Mouse (Mus musculus): Measurements from ENCODE around the gene Cenps. TPM values are rescaled to one million over a fixed set of nuclear protein-coding genes. Genes with fewer than 3 reads are reported as not detected.
"Not testable (repeated sequence)": the region's sequence is repeated elsewhere in the genome, so short reads cannot be mapped to it uniquely, and the experiment has no call there.

Gene Cenps
- polyA plus RNA-seq, 1 experiment: 1.1 TPM

- Histone ChIP-seq H3K27me3 (replicated peaks; ENCODE audit: control insufficient read depth, insufficient read depth, low read length) (no peaks in the 10 kb centered on the region), H3K27ac (ENCODE audit: insufficient read depth, low read depth, low read length) (no peak overlapping the region), H3K4me3 (ENCODE audit: insufficient read depth, low read depth, low read length) (no peak overlapping the region), H3K36me3 (ENCODE audit: control insufficient read depth, insufficient read depth, low read length) (no peaks in the 10 kb centered on the region), H3K4me1 (ENCODE audit: control insufficient read depth, insufficient read depth, low read length) (no peaks in the 10 kb centered on the region)
- 65% methylated on average over 11 of the region's 11 CpGs for WGBS
- no peak for DNase-seq
- no peak for TF ChIP-seq CTCF (conservative IDR thresholded peaks at IDR 0.05; ENCODE audit: insufficient read depth, insufficient read length, low read depth, low read length)
These were observed 11.9 kb downstream of the Cenps start for GRCm38 (mm10) chr4:149125341-149126114.

GRCm38 (mm10) chr4:149123432-149123831, 14.0 kb downstream of the Cenps start:
- DNase-seq: no peak
- Histone ChIP-seq H3K4me3 (ENCODE audit: insufficient read depth, low read depth, low read length) (no peak overlapping the region), H3K27ac (ENCODE audit: insufficient read depth, low read depth, low read length) (no peak overlapping the region), H3K36me3 (ENCODE audit: control insufficient read depth, insufficient read depth, low read length) (no peaks in the 10 kb centered on the region), H3K4me1 (ENCODE audit: control insufficient read depth, insufficient read depth, low read length) (no peaks in the 10 kb centered on the region), H3K27me3 (replicated peaks; ENCODE audit: control insufficient read depth, insufficient read depth, low read length) (no peaks in the 10 kb centered on the region)
- 74% methylated on average over 5 of the region's 5 CpGs for WGBS
- TF ChIP-seq CTCF (conservative IDR thresholded peaks at IDR 0.05; ENCODE audit: insufficient read depth, insufficient read length, low read depth, low read length): no peak
- no peak for TF ChIP-seq POLR2A (IDR thresholded peaks at IDR 0.05; ENCODE audit: low read depth, low read length)

DNA sequence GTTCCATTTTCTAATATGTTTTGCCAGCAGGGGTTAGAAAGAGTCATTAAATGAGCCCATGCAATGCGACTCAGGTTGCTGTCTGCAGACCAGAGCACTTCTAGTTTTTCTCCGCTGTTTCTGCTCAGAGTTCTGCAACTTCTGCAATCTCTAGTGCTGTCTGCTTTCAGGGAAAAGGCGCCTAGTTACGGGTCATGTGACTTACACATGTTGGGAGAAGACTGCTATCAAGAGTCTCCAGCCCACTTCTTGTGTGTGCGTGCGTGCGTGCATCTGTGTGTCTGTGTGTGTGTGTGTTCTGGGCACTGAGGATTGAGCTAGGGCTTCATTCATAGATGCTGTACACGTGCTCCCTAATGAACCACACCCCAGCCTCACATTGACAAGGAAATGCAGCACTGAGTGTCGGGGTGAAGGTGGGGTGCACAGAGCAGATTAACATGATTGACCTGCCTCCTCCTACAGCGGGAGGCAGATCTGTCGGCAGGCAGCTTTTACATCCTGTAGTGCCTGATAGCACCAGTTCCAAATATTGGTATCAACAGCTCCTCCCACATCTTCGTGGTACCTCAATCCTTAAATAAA, 17.4 kb downstream of the Cenps start:
- not testable (repeated sequence) for H3K36me3 ChIP-seq (ENCODE audit: control insufficient read depth, insufficient read depth, low read length); H3K4me1 ChIP-seq (ENCODE audit: control insufficient read depth, insufficient read depth, low read length); H3K4me3 ChIP-seq (ENCODE audit: insufficient read depth, low read depth, low read length); DNase-seq; H3K27me3 ChIP-seq (replicated peaks; ENCODE audit: control insufficient read depth, insufficient read depth, low read length); H3K27ac ChIP-seq (ENCODE audit: insufficient read depth, low read depth, low read length)
- WGBS: 87% methylated on average over 12 of the region's 12 CpGs

DNA sequence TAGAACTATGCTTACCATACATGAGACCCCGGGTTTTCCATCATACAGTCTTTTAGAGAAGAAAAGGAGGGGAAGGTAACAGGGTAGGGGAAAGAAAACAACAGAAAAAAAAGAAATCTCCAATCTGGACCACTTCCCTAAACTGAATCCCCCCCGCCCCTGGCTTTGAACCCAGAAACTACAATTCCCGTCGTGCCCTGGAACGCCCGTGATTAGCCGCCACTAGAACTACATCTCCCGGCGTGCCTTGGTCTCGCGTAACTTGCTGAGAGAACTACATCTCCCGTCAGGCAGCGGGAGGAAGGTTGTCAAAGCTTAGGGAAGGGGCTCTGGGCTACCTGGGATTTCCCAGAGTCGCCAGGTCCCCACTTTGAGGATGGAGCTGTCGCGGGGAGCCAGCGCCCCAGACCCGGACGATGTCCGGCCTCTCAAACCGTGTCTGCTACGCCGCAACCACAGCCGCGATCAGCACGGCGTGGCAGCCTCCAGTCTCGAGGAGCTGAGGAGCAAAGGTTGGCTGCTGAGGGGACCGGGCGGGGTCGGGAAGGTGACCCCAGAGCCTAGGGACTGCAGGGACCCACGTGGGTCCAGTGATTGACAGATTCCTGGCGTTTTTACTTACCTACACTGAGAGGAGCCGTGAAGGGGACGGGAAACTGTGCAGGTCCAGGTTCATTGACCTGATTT, 33.4 kb downstream of the Cenps start, which contains the start of gene Dffa:
Gene Dffa (plus strand): TSS at position 272 of the 687 bp plus-strand sequence.
- WGBS: 1% methylated on average over 35 of the region's 35 CpGs
- no peak for TF ChIP-seq POLR2A (IDR thresholded peaks at IDR 0.05; ENCODE audit: low read depth, low read length)
- Histone ChIP-seq H3K4me1 (ENCODE audit: control insufficient read depth, insufficient read depth, low read length) (peaks cover 5% of the 10 kb centered on the region; the same call in 1 of the 2 replicates), H3K27ac (ENCODE audit: insufficient read depth, low read depth, low read length) (peak within 1 kb of the TSS; percentile 85), H3K27me3 (replicated peaks; ENCODE audit: control insufficient read depth, insufficient read depth, low read length) (no peaks in the 10 kb centered on the region), H3K4me3 (ENCODE audit: insufficient read depth, low read depth, low read length) (peak within 1 kb of the TSS; percentile 76), H3K36me3 (ENCODE audit: control insufficient read depth, insufficient read depth, low read length) (no peaks in the 10 kb centered on the region)
- DNase-seq: peak; percentile 96

- no peak for DNase-seq
- H3K27me3 ChIP-seq (replicated peaks; ENCODE audit: control insufficient read depth, insufficient read depth, low read length): no peaks in the 10 kb centered on the region
- peaks cover 8% of the 10 kb centered on the region; the same call in 1 of the 2 replicates for H3K4me1 ChIP-seq (ENCODE audit: control insufficient read depth, insufficient read depth, low read length)
- no peak overlapping the region for H3K4me3 ChIP-seq (ENCODE audit: insufficient read depth, low read depth, low read length)
- no peaks in the 10 kb centered on the region for H3K36me3 ChIP-seq (ENCODE audit: control insufficient read depth, insufficient read depth, low read length)
- WGBS: 79% methylated on average over 3 of the region's 3 CpGs
- no peak overlapping the region for H3K27ac ChIP-seq (ENCODE audit: insufficient read depth, low read depth, low read length)
- TF ChIP-seq POLR2A (IDR thresholded peaks at IDR 0.05; ENCODE audit: low read depth, low read length): no peak
- no peak for TF ChIP-seq CTCF (conservative IDR thresholded peaks at IDR 0.05; ENCODE audit: insufficient read depth, insufficient read length, low read depth, low read length)
These were observed 36.0 kb downstream of the Cenps start for GRCm38 (mm10) chr4:149101456-149101855.

GRCm38 (mm10) chr4:149100449-149100848, 37.0 kb downstream of the Cenps start:
- not testable (repeated sequence) for H3K4me3 ChIP-seq (ENCODE audit: insufficient read depth, low read depth, low read length); DNase-seq; H3K27me3 ChIP-seq (replicated peaks; ENCODE audit: control insufficient read depth, insufficient read depth, low read length); H3K27ac ChIP-seq (ENCODE audit: insufficient read depth, low read depth, low read length); H3K36me3 ChIP-seq (ENCODE audit: control insufficient read depth, insufficient read depth, low read length)
- peaks cover 13% of the 10 kb centered on the region; the same call in 1 of the 2 replicates for H3K4me1 ChIP-seq (ENCODE audit: control insufficient read depth, insufficient read depth, low read length)
- 90% methylated on average over 12 of the region's 12 CpGs for WGBS

DNA sequence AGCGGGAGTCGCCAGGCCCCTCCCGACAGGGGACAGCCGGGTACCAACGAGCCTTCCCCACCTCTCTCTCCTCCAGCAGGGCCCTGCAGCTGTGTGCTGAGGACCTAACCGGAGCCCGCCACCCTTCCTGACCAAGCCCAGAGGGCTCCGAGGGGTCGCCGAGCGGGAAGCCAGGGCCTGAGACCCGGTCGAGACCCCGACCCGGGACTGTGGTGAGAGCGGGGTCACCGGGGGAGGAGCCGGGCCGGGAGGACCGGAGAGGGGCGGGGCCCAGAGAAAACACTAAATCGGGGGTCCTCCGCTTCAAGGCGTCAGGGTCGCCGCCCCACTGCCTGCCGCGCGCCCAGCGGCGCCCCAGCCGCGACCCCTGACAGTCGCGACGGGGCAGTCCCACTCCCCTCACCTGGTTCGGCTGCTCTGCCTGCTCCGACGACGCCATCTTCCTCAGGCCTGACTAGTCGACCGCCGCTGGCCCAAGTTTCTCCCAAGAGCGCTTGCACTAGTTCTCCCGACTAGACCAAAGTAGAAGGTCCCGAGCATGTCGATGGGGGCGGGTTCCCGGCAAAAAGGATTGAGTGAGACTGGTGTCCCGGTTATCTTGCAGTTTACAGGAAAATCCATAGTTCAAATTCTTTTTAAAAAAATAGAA, 37.9 kb downstream of the Cenps start, which contains the start of gene Pex14:
Gene Pex14 (minus strand): TSS at position 508 of the 649 bp plus-strand sequence.
- TF ChIP-seq POLR2A (IDR thresholded peaks at IDR 0.05; ENCODE audit: low read depth, low read length) (peak; percentile 54), CTCF (conservative IDR thresholded peaks at IDR 0.05; ENCODE audit: insufficient read depth, insufficient read length, low read depth, low read length) (no peak)
- peak within 1 kb of the TSS; percentile 92 for H3K4me3 ChIP-seq (ENCODE audit: insufficient read depth, low read depth, low read length)
- WGBS: under 1% methylated on average over 49 of the region's 50 CpGs
- H3K27ac ChIP-seq (ENCODE audit: insufficient read depth, low read depth, low read length): peak within 1 kb of the TSS; percentile 64
- H3K36me3 ChIP-seq (ENCODE audit: control insufficient read depth, insufficient read depth, low read length): no peaks in the 10 kb centered on the region
- peak; percentile 95 for DNase-seq
- H3K4me1 ChIP-seq (ENCODE audit: control insufficient read depth, insufficient read depth, low read length): peaks cover 8% of the 10 kb centered on the region; the same call in 1 of the 2 replicates
- H3K27me3 ChIP-seq (replicated peaks; ENCODE audit: control insufficient read depth, insufficient read depth, low read length): no peaks in the 10 kb centered on the region
